Mouse (Mus musculus) bone marrow macrophage, adult 2 months (primary cell): ENCODE results near the gene Fsd1.

Experiments
- CTCF ChIP-seq: IDR thresholded peaks from 2 replicates; pipeline ENCODE4 v1.5.1; 2012; ENCODE audit warnings: low read depth, mild to moderate bottlenecking, low read length, moderate library complexity
- POLR2A ChIP-seq: IDR thresholded peaks from 2 replicates; pipeline ENCODE4 v1.6.1; 2012; ENCODE audit warnings: mild to moderate bottlenecking, low read depth, low read length, borderline replicate concordance

- TF ChIP-seq POLR2A (no peak), CTCF (no peak)
Observed at GRCm38 (mm10) chr17:55954229-55954628, 32.1 kb upstream of the Fsd1 start.
